Mouse (Mus musculus) ES-E14 (cell line): ENCODE data around the gene Txlng. TPM values are rescaled to one million over a fixed set of nuclear protein-coding genes. Genes with fewer than 3 reads are reported as not detected.

Experiments
- DNase-seq: peaks from one replicate; pipeline ENCODE4 v3.0.0-alpha.2; 2013; ENCODE audit warnings: low read depth, low spot score
- H3K27ac ChIP-seq: 2 replicates; pipeline ENCODE4 v1.5.1; 2012; ENCODE audit warnings: low read depth, mild to moderate bottlenecking, low read length, moderate library complexity, mixed read lengths; ENCODE audit not compliant: poor library complexity, insufficient read depth, severe bottlenecking
- H3K36me3 ChIP-seq: 2 replicates; pipeline ENCODE4 v1.6.1; 2012; ENCODE audit warnings: mild to moderate bottlenecking, low read length, moderate library complexity, mixed read lengths; ENCODE audit not compliant: control insufficient read depth, poor library complexity, insufficient read depth, severe bottlenecking
- H3K4me1 ChIP-seq, 2 experiments: fragments of 150-350 bp in 1 of 2; sonication (generic) in 1 of 2; 2 replicates each; pipeline ENCODE4 v1.6.1; 2012; ENCODE audit warnings: low read length in 2 of 2, mild to moderate bottlenecking in 1 of 2, mixed read lengths in 1 of 2; ENCODE audit not compliant: control insufficient read depth in 2 of 2, insufficient read depth in 2 of 2, poor library complexity in 1 of 2
- H3K4me3 ChIP-seq, 2 experiments: fragments of 150-350 bp in 1 of 2; sonication (generic) in 1 of 2; 2 replicates each; pipeline ENCODE4 v1.5.1; 2012; ENCODE audit warnings: low read length in 2 of 2, low read depth in 1 of 2, mild to moderate bottlenecking in 1 of 2, mixed read lengths in 1 of 2; ENCODE audit not compliant: insufficient read depth in 1 of 2, poor library complexity in 1 of 2, severe bottlenecking in 1 of 2
- H3K9ac ChIP-seq: 2 replicates; pipeline ENCODE4 v1.6.1; 2012; ENCODE audit warnings: low read depth, mild to moderate bottlenecking, low read length, mixed read lengths; ENCODE audit not compliant: poor library complexity, insufficient read depth, severe bottlenecking
- H3K9me3 ChIP-seq: fragments of 150-350 bp; sonication (generic); 2 replicates; pipeline ENCODE4 v1.6.1; 2012; ENCODE audit warnings: low read depth, mild to moderate bottlenecking, low read length; ENCODE audit not compliant: control insufficient read depth, insufficient read depth
- CHD2 ChIP-seq: IDR thresholded peaks from 2 replicates; pipeline ENCODE4 v1.6.1; 2014; ENCODE audit warnings: mild to moderate bottlenecking, low read depth, low read length, inconsistent platforms
- HCFC1 ChIP-seq: IDR thresholded peaks from 2 replicates; pipeline ENCODE4 v1.6.1; 2012; ENCODE audit warnings: low read length, inconsistent platforms, borderline replicate concordance; ENCODE audit not compliant: insufficient read depth
- MAFK ChIP-seq: IDR thresholded peaks from 2 replicates; pipeline ENCODE4 v1.6.1; 2014; ENCODE audit warnings: mild to moderate bottlenecking, low read depth, low read length, inconsistent platforms; ENCODE audit not compliant: insufficient read depth
- ZC3H11A ChIP-seq: IDR thresholded peaks from 2 replicates; pipeline ENCODE4 v1.6.1; 2012; ENCODE audit warnings: low read depth, mild to moderate bottlenecking, inconsistent platforms, low read length, borderline replicate concordance
- ZNF384 ChIP-seq: IDR thresholded peaks from 2 replicates; pipeline ENCODE4 v1.6.1; 2012; ENCODE audit warnings: low read depth, low read length, inconsistent platforms
- in situ Hi-C, 2 experiments: fragments of 600-800 bp; cut with MboI; formaldehyde crosslinking; loops; one replicate each; pipeline ENCODE4 v1.15.1; 2025; ENCODE audit warnings: low sequenced_read_pairs in 2 of 2, inconsistent platforms in 1 of 2; ENCODE audit not compliant: unreplicated experiment in 2 of 2
- total RNA-seq: library from RNA; depleted of rRNA; stranded (reverse); fragments of 300-350 nt; gene quantifications from 2 replicates; pipeline ENCODE4 v1.2.3, GENCODE M21; 2012

Gene Txlng
- total RNA-seq, 1 experiment: 42.4 TPM

GRCm38 (mm10) chrX:162868294-162868965 is 39.2 kb upstream of the Txlng start:
- Histone ChIP-seq H3K27ac (no peak overlapping the region), H3K36me3 (peaks cover 4% of the 10 kb centered on the region; the same call in 1 of the 2 replicates), H3K4me3 (no peak overlapping the region), H3K9me3 (no peaks in the 10 kb centered on the region), H3K9ac (no peak overlapping the region), H3K4me1 (no peaks in the 10 kb centered on the region)
- no peak for DNase-seq
- in situ Hi-C loops: no loop called here
- TF ChIP-seq HCFC1 (no peak), CHD2 (no peak), ZNF384 (no peak), ZC3H11A (no peak), MAFK (no peak)

- no peak overlapping the region for H3K27ac ChIP-seq
- no peaks in the 10 kb centered on the region for H3K36me3 ChIP-seq
- H3K4me1 ChIP-seq: no peaks in the 10 kb centered on the region; a peak in 1 of 4 replicates
- in situ Hi-C loops: no loop called here
- H3K9me3 ChIP-seq: no peaks in the 10 kb centered on the region
- TF ChIP-seq CHD2: no peak
- TF ChIP-seq MAFK: 0 out of 2 replicates have a peak, but pooled peaks have one; percentile 49
- no peak overlapping the region for H3K4me3 ChIP-seq
- no peak overlapping the region for H3K9ac ChIP-seq
- DNase-seq: no peak
Observed at GRCm38 (mm10) chrX:162848682-162849081, 19.4 kb upstream of the Txlng start.

DNA sequence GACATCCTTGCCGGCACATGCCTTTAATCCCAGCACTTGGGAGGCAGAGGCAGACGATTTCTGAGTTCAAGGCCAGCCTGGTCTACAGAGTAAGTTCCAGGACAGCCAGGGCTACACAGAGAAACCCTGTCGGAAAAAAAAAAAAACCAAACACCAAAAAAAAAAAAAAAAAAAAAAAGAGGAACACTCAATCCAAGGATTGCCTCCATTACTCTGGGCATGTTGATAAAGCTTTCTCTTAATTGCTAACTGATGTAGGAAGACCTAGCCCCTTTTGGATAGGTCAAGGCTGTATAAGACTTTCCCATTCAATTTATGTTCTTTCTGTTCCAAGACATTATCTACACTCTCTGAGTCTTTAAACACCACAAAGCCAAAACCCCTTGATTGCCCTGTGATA is 16.3 kb upstream of the Txlng start:
- Histone ChIP-seq H3K9me3 (no peaks in the 10 kb centered on the region), H3K4me3 (no peak overlapping the region), H3K4me1 (no peaks in the 10 kb centered on the region; a peak in 1 of 4 replicates), H3K9ac (no peak overlapping the region), H3K27ac (no peak overlapping the region), H3K36me3 (no peaks in the 10 kb centered on the region)
- in situ Hi-C loops: no loop called here
- DNase-seq: no peak
- TF ChIP-seq CHD2 (no peak), ZNF384 (no peak)

DNA sequence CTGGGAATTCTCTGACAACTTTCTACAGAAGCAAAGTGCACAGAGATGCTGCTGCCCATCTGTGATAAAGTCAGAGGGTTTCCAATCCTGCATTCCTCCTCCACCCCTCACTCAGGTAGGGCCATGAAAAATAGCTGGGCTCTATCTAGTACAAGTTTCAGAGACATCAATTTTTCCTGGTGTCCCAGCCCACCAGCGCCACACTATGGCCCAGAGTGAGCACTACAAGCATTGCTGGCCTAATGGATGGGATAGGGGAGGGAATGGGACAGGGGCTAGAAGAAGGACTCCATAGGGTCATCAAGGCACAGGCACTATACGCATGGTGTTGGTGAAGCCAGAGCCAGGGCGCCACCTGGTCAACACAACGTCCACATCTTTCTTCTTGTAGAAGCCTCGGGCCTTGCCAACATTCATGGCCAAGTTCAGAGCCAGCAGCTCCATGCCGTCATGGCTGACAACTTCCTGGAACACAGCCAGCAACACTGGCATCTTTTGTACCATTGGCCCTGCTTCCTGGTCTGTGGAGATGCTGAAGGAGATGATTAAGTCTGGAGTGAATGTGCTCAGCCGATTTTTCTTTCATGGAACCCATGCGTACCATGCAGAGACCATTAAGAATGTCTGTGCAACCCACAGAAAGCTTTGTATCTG is 15.3 kb upstream of the Txlng start:
- Histone ChIP-seq H3K9ac (no peak overlapping the region), H3K36me3 (no peaks in the 10 kb centered on the region), H3K4me3 (peak overlapping the region in 1 of 2 experiments; percentile 17; a peak in 1 of 4 replicates), H3K4me1 (no peaks in the 10 kb centered on the region; a peak in 1 of 4 replicates), H3K9me3 (no peaks in the 10 kb centered on the region), H3K27ac (no peak overlapping the region)
- in situ Hi-C loops: no loop called here
- no peak for DNase-seq
- TF ChIP-seq ZNF384 (no peak), MAFK (no peak), CHD2 (no peak), HCFC1 (no peak), ZC3H11A (no peak)

DNA sequence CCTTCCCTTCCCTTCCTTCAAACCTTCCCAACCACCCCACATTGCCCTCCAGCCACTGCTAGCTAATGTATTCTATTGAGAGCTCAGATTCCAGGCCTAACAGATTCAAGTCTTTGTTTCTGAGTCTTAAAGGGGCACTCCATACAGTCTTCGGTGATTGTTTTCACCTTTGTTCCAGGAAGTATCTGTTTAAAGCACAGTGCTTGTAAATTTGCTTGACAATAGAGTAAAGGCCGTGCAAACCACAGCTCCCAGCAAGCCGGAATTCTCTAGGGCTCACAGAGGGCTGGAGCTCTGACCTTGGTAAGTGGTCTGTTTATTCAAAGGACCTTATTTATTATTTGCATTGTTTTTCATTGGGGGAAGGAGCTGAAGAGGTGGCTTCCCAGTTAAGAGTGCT is 2.8 kb upstream of the Txlng start:
- peak; percentile 70 for DNase-seq
- Histone ChIP-seq H3K4me3 (peak overlapping the region in 1 of 2 experiments; percentile 40; a peak in 1 of 4 replicates), H3K4me1 (peaks cover 3 to 12% of the 10 kb centered on the region in 2 experiments; a peak in 2 of 4 replicates), H3K9me3 (no peaks in the 10 kb centered on the region), H3K9ac (no peak overlapping the region), H3K27ac (peak overlapping the region; percentile 90; the same call in 1 of the 2 replicates), H3K36me3 (no peaks in the 10 kb centered on the region)
- TF ChIP-seq CHD2 (peak; percentile 56; the same call in 1 of the 2 replicates), MAFK (no peak)
- in situ Hi-C loops: no loop called here
